17 mouse cellular contexts compared by ENCODE assay signal in the genomic region with DNA sequence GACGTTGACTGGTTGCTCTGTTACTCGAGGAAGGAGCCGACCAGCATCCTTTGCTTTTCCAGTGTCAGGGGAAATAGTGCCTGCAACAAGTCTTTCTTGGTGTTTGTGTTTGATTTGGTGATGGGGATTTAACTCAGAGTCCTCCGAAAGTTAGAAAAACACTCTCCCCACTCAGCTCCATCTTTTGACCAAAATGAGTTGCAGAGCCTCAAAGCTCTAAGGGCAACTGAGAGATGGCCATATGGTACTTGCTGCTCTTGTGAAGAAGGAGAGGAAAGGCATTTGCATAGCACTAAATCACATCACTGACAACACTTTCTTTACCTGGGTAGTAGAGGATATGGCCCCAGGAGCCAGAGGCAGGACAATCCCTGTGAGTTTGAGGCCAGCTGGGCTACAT.
"Had no signal": no experiment of that assay in that cellular context is flagged by ENCODE, and none has a peak within 500 bp of the region (broad histone marks: within the 10 kb centered on the region; RNA-seq: fewer than 3 reads in every experiment).

No protein-coding gene starts in this region.

- H3K9me3 ChIP-seq: neural tube, embryonic 12.5 days; neural tube, embryonic 13.5 days; neural tube, embryonic 15.5 days; stomach, embryonic 15.5 days had no signal

- H3K4me3 ChIP-seq: neural tube, embryonic 12.5 days; neural tube, embryonic 13.5 days; neural tube, embryonic 15.5 days; stomach, embryonic 15.5 days had no signal

- H3K27ac ChIP-seq: neural tube, embryonic 12.5 days; neural tube, embryonic 13.5 days; neural tube, embryonic 15.5 days; stomach, embryonic 15.5 days; stomach, postnatal 0 days had no signal

- H3K9ac ChIP-seq: neural tube, embryonic 12.5 days; neural tube, embryonic 13.5 days; neural tube, embryonic 15.5 days; stomach, embryonic 15.5 days had no signal

- H3K4me2 ChIP-seq: neural tube, embryonic 12.5 days; neural tube, embryonic 13.5 days; neural tube, embryonic 15.5 days; stomach, embryonic 15.5 days had no signal

- DNase-seq: retina, postnatal 1 day; right cerebral cortex, adult 18-20 months; right cerebral cortex, postnatal 14 days; right cerebral cortex, postnatal 25 days; right cerebral cortex, postnatal 4 days; spleen, adult 18-20 months; thymus, adult 18-20 months; thymus, adult 2 months; thymus, postnatal 14 days; thymus, postnatal 25 days; thymus, postnatal 36 days; thymus, postnatal 4 days had no signal

- H3K27me3 ChIP-seq: neural tube, embryonic 12.5 days; neural tube, embryonic 13.5 days; neural tube, embryonic 15.5 days; stomach, embryonic 15.5 days had no signal

- H3K36me3 ChIP-seq: neural tube, embryonic 12.5 days; neural tube, embryonic 13.5 days; neural tube, embryonic 15.5 days; stomach, embryonic 15.5 days had no signal
